Mouse (Mus musculus) right cerebral cortex, adult 2 months (tissue): Measurements from ENCODE around the gene Myd88.

ENCODE experiments used
- DNase-seq, 2 experiments: peaks; one replicate each; pipeline ENCODE4 v3.0.0; 2021 to 2022; ENCODE audit warnings: low spot score in 2 of 2

The Myd88 gene

GRCm38 (mm10) chr9:119340212-119340580 is 1.0 kb downstream of the Myd88 start:
- DNase-seq, result no peak

- DNase-seq, result peak; percentile 33 to 50
Observed at GRCm38 (mm10) chr9:119339558-119340211, 1.5 kb downstream of the Myd88 start, which contains the start of gene Acaa1a. TSS of gene Acaa1a (plus strand) at chr9:119339676.

- no peak for DNase-seq
Observed at GRCm38 (mm10) chr9:119339106-119339505, 2.1 kb downstream of the Myd88 start.

GRCm38 (mm10) chr9:119338350-119338749 is 2.9 kb downstream of the Myd88 start:
- DNase-seq, result no peak

GRCm38 (mm10) chr9:119337842-119338241 is 3.4 kb downstream of the Myd88 start:
- no peak for DNase-seq

- no peak for DNase-seq
Observed at GRCm38 (mm10) chr9:119335571-119335970, 5.6 kb downstream of the Myd88 start.

GRCm38 (mm10) chr9:119334834-119335233 is 6.4 kb downstream of the Myd88 start:
- peak; percentile 29 to 44 for DNase-seq

- DNase-seq, result peak; percentile 45 to 54
Observed at GRCm38 (mm10) chr9:119334324-119334723, 6.9 kb downstream of the Myd88 start.

GRCm38 (mm10) chr9:119330186-119330963 is 10.8 kb downstream of the Myd88 start:
- DNase-seq, result no peak

- no peak for DNase-seq
Observed at GRCm38 (mm10) chr9:119328488-119328887, 12.7 kb downstream of the Myd88 start.

GRCm38 (mm10) chr9:119324130-119324529 is 17.1 kb downstream of the Myd88 start:
- no peak for DNase-seq

GRCm38 (mm10) chr9:119323260-119323645 is 18.0 kb downstream of the Myd88 start:
- no peak for DNase-seq

GRCm38 (mm10) chr9:119322289-119323259 is 18.6 kb downstream of the Myd88 start, which contains the start of gene Oxsr1:
TSS of gene Oxsr1 (minus strand) at chr9:119322427.
- DNase-seq, result peak; percentile 99 to 100

GRCm38 (mm10) chr9:119321392-119322229 is 19.6 kb downstream of the Myd88 start:
- DNase-seq, result peak in 1 of 2 experiments; percentile 29

GRCm38 (mm10) chr9:119320946-119321345 is 20.3 kb downstream of the Myd88 start:
- no peak for DNase-seq

- DNase-seq, result no peak
Observed at GRCm38 (mm10) chr9:119320446-119320845, 20.8 kb downstream of the Myd88 start.

- no peak for DNase-seq
Observed at GRCm38 (mm10) chr9:119318891-119319290, 22.3 kb downstream of the Myd88 start.

- DNase-seq, result no peak
Observed at GRCm38 (mm10) chr9:119313096-119313495, 28.1 kb downstream of the Myd88 start.

- DNase-seq, result no peak
Observed at GRCm38 (mm10) chr9:119309067-119309466, 32.1 kb downstream of the Myd88 start.

GRCm38 (mm10) chr9:119305863-119306262 is 35.3 kb downstream of the Myd88 start:
- no peak for DNase-seq

- no peak for DNase-seq
Observed at GRCm38 (mm10) chr9:119298563-119298962, 42.6 kb downstream of the Myd88 start.
